Mouse (Mus musculus) hindbrain, postnatal 0 days (tissue): ENCODE results near the gene Zbtb39. TPM values are rescaled to one million over a fixed set of nuclear protein-coding genes. Genes with fewer than 3 reads are reported as not detected.
A peak's percentile ranks its signal among the peaks of the same experiment; 100 is the strongest.

ENCODE experiments used
- ATAC-seq: fragments of 200-750 bp; cut with Nextera tagmentation; 2 replicates; pipeline ENCODE4 v1.8.0; 2017; ENCODE audit warnings: mild to moderate bottlenecking, moderate TSS enrichment, moderate library complexity
- DNase-seq: peaks from one replicate; pipeline ENCODE4 v3.0.0-alpha.2; 2015; ENCODE audit warnings: low spot score
- H3K27ac ChIP-seq: fragments of 300-500 bp; sonication (generic); 2 replicates; pipeline ENCODE4 v1.5.1; 2014; ENCODE audit warnings: mild to moderate bottlenecking
- H3K27me3 ChIP-seq: fragments of 300-500 bp; sonication (generic); 2 replicates; pipeline ENCODE4 v1.6.1; 2014; ENCODE audit warnings: low read length, mixed read lengths; ENCODE audit not compliant: insufficient read depth
- H3K36me3 ChIP-seq: fragments of 300-500 bp; sonication (generic); 2 replicates; pipeline ENCODE4 v1.6.1; 2014; ENCODE audit warnings: low read length, mixed read lengths; ENCODE audit not compliant: insufficient read depth
- H3K4me1 ChIP-seq: fragments of 300-500 bp; sonication (generic); 2 replicates; pipeline ENCODE4 v1.6.1; 2014; ENCODE audit warnings: antibody characterized with exemption, low read length, mixed read lengths; ENCODE audit not compliant: insufficient read depth
- H3K4me2 ChIP-seq: fragments of 300-500 bp; sonication (generic); 2 replicates; pipeline ENCODE4 v1.6.1; 2014; ENCODE audit warnings: low read depth, mild to moderate bottlenecking, low read length, moderate library complexity, mixed read lengths
- H3K4me3 ChIP-seq: fragments of 300-500 bp; sonication (generic); 2 replicates; pipeline ENCODE4 v1.5.1; 2014; ENCODE audit warnings: low read length
- H3K9ac ChIP-seq: fragments of 300-500 bp; sonication (generic); replicated peaks from 2 replicates; pipeline ENCODE4 v1.6.1; 2014; ENCODE audit warnings: mild to moderate bottlenecking, low read length, moderate library complexity, mixed read lengths
- H3K9me3 ChIP-seq: fragments of 300-500 bp; sonication (generic); 2 replicates; pipeline ENCODE4 v1.6.1; 2016; ENCODE audit warnings: low read length, mixed read lengths
- CTCF ChIP-seq: IDR thresholded peaks from 2 replicates; pipeline ENCODE4 v1.5.1; 2016; ENCODE audit warnings: antibody characterized with exemption, control low read depth, low read depth
- whole genome bisulfite sequencing: fragments of 180-500 bp; shearing (Covaris S2); extraction: QIAGEN DNeasy Blood & Tissue Kit; methylation state at CpG from one replicate; pipeline ENCODE4 v1.1.7; 2014; 5-methylcytosine and 5-hydroxymethylcytosine counted together
- polyA plus RNA-seq: library from polyadenylated mRNA; unstranded; fragments of >200 nt; fragmentation: Nextera tagmentation; extraction: Ambion mirVana; gene quantifications from 2 replicates; pipeline ENCODE4 v1.2.1, GENCODE M21; 2015
- total RNA-seq: library from RNA; depleted of rRNA; stranded (reverse); fragments of >200 nt; gene quantifications from 2 replicates; pipeline ENCODE4 v1.2.3, GENCODE M21; 2014

Zbtb39 gene
- total and polyA plus RNA-seq, 2 experiments from 2014 or later, result 2.5 to 9.9 TPM

- Histone ChIP-seq H3K4me1 (no peaks in the 10 kb centered on the region), H3K27me3 (no peaks in the 10 kb centered on the region), H3K36me3 (no peaks in the 10 kb centered on the region), H3K9me3 (no peaks in the 10 kb centered on the region), H3K27ac (no peak within 1 kb of the TSS), H3K4me3 (no peak within 1 kb of the TSS), H3K4me2 (no peak within 1 kb of the TSS), H3K9ac (no peak within 1 kb of the TSS)
- TF ChIP-seq CTCF, result no peak
- ATAC-seq, result no peak
- no peak for DNase-seq
- 76% methylated on average over 2 of the region's 2 CpGs for WGBS
Observed at GRCm38 (mm10) chr10:127704766-127705220, 34.5 kb upstream of the Zbtb39 start, which contains the start of gene Myo1a. Myo1a (plus strand) TSS chr10:127705170.

- Histone ChIP-seq H3K27me3 (no peaks in the 10 kb centered on the region), H3K9ac (no peak overlapping the region), H3K4me1 (no peaks in the 10 kb centered on the region), H3K27ac (no peak overlapping the region), H3K9me3 (no peaks in the 10 kb centered on the region), H3K4me3 (no peak overlapping the region), H3K36me3 (no peaks in the 10 kb centered on the region), H3K4me2 (no peak overlapping the region)
- TF ChIP-seq CTCF, result no peak
- WGBS, result 94% methylated on average over 4 of the region's 4 CpGs
- DNase-seq (no peak), ATAC-seq (no peak)
Observed at GRCm38 (mm10) chr10:127705783-127706182, 33.6 kb upstream of the Zbtb39 start.

- Histone ChIP-seq H3K36me3 (no peaks in the 10 kb centered on the region), H3K4me3 (no peak overlapping the region), H3K9ac (no peak overlapping the region), H3K4me1 (no peaks in the 10 kb centered on the region), H3K27me3 (no peaks in the 10 kb centered on the region), H3K27ac (no peak overlapping the region), H3K4me2 (no peak overlapping the region), H3K9me3 (no peaks in the 10 kb centered on the region)
- DNase-seq, result no peak
- WGBS, result 86% methylated on average over 7 of the region's 7 CpGs
- no peak for ATAC-seq
- no peak for TF ChIP-seq CTCF
Observed at GRCm38 (mm10) chr10:127707721-127708120, 31.6 kb upstream of the Zbtb39 start.

- H3K4me1 ChIP-seq, result no peaks in the 10 kb centered on the region
- H3K9me3 ChIP-seq, result no peaks in the 10 kb centered on the region
- no peak overlapping the region for H3K27ac ChIP-seq
- 86% methylated on average over 3 of the region's 3 CpGs for WGBS
- no peak for DNase-seq
- TF ChIP-seq CTCF, result no peak
- H3K27me3 ChIP-seq, result no peaks in the 10 kb centered on the region
- H3K36me3 ChIP-seq, result no peaks in the 10 kb centered on the region
- no peak overlapping the region for H3K9ac ChIP-seq
- ATAC-seq, result no peak
- no peak overlapping the region for H3K4me3 ChIP-seq
- H3K4me2 ChIP-seq, result no peak overlapping the region
Observed at GRCm38 (mm10) chr10:127708850-127709370, 30.4 kb upstream of the Zbtb39 start.

- WGBS, result 72% methylated on average over 13 of the region's 13 CpGs
- H3K27me3 ChIP-seq, result no peaks in the 10 kb centered on the region
- H3K4me3 ChIP-seq, result no peak overlapping the region
- no peak for TF ChIP-seq CTCF
- no peak overlapping the region for H3K4me2 ChIP-seq
- H3K36me3 ChIP-seq, result no peaks in the 10 kb centered on the region
- no peak overlapping the region for H3K27ac ChIP-seq
- no peak for ATAC-seq
- H3K9me3 ChIP-seq, result no peaks in the 10 kb centered on the region
- no peaks in the 10 kb centered on the region for H3K4me1 ChIP-seq
- no peak for DNase-seq
- no peak overlapping the region for H3K9ac ChIP-seq
Observed at GRCm38 (mm10) chr10:127710331-127710730, 29.0 kb upstream of the Zbtb39 start.

- Histone ChIP-seq H3K4me2 (no peak overlapping the region), H3K36me3 (no peaks in the 10 kb centered on the region), H3K27me3 (no peaks in the 10 kb centered on the region), H3K4me3 (no peak overlapping the region), H3K9ac (no peak overlapping the region), H3K9me3 (no peaks in the 10 kb centered on the region), H3K4me1 (no peaks in the 10 kb centered on the region), H3K27ac (no peak overlapping the region)
- ATAC-seq, result no peak
- 76% methylated on average over 6 of the region's 6 CpGs for WGBS
- DNase-seq, result no peak
- TF ChIP-seq CTCF, result no peak
Observed at GRCm38 (mm10) chr10:127712736-127713135, 26.6 kb upstream of the Zbtb39 start.

GRCm38 (mm10) chr10:127721671-127722418 lies 17.5 kb upstream of the Zbtb39 start:
- DNase-seq, result no peak
- Histone ChIP-seq H3K4me1 (peaks cover 14% of the 10 kb centered on the region; the same call in 1 of the 2 replicates), H3K4me3 (no peak overlapping the region), H3K9ac (no peak overlapping the region), H3K27me3 (no peaks in the 10 kb centered on the region), H3K4me2 (peak overlapping the region; percentile 7), H3K27ac (no peak overlapping the region), H3K36me3 (no peaks in the 10 kb centered on the region), H3K9me3 (no peaks in the 10 kb centered on the region)
- 20% methylated on average over 20 of the region's 20 CpGs for WGBS
- no peak for TF ChIP-seq CTCF
- peak; percentile 24; the same call in 1 of the 2 replicates for ATAC-seq
